Mouse (Mus musculus): ENCODE measurements around the gene Inpp5a.

The Inpp5a gene

DNA sequence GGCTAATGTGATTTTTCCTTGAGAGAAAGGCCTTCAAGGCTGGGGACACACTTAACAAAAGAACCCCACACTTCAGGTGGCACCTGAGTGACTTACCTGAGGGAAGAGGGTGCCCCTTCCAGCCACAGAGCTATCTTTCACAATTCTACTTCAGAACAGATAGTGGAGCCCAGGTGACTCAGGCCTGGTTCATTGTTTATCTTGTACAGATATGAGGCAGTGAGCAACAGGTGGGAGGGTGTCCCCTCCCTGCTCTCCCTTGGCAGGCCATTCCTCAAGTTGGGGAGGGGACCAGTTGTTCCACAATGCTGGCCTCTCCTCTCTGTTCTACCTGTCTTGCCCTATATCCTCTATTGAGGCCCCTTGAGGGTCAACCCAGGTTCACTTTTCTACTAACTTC is 17.5 kb upstream of the Inpp5a start:
- in situ Hi-C loops (cut with MboI), result no loop called here

GRCm38 (mm10) chr7:139377381-139377780 is 11.5 kb upstream of the Inpp5a start:
- in situ Hi-C loops (cut with MboI), result no loop called here

- in situ Hi-C loops (cut with MboI), result no loop called here
These were observed 10.6 kb upstream of the Inpp5a start for GRCm38 (mm10) chr7:139378355-139378754.

DNA sequence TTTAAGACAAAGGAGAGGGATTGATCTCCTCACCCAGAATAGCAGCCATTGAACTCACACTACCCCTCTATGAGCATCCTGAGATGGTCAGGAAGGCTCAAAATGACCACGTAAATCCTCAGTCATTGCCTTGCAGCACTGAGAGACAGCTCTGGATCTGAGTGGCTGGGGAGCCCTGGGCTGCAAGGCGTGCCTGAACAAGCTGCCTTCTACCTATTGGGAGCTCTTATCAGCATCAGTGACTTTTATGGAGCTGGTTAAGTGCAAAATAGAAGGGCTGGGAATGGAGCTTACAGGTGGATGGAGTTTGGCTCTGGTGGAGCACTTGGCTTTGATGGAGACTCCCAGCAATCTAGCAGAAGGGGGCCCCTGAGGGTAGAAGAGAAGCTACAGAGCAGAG is 9.2 kb upstream of the Inpp5a start:
- in situ Hi-C loops (cut with MboI), result no loop called here

GRCm38 (mm10) chr7:139380225-139380624 is 8.7 kb upstream of the Inpp5a start:
- in situ Hi-C loops (cut with MboI), result no loop called here

GRCm38 (mm10) chr7:139381877-139382276 is 7.0 kb upstream of the Inpp5a start:
- in situ Hi-C loops (cut with MboI), result no loop called here

DNA sequence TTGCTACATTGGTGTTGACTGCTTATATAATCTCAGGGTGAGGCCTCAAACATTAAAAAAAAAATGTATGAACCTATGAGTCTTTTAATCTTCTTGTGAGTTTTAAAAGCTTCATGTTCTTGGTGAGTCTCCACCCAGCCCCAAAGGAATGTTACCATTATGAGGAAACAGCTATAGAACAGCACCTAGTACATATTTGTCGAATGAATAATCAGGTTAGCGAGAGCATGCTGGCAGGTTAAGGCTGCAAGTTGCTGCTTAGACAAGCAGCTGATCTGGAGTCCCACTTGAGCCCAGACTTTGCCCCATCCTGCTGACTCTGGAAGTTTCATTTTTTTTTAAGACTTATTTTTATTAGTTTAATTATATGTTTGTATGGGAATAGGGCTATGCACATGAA is 6.1 kb upstream of the Inpp5a start:
- in situ Hi-C loops (cut with MboI), result no loop called here

GRCm38 (mm10) chr7:139384500-139384899 is 4.4 kb upstream of the Inpp5a start:
- in situ Hi-C loops (cut with MboI), result no loop called here

- in situ Hi-C loops (cut with MboI), result no loop called here
These were observed 3.9 kb upstream of the Inpp5a start for GRCm38 (mm10) chr7:139384916-139385530.

DNA sequence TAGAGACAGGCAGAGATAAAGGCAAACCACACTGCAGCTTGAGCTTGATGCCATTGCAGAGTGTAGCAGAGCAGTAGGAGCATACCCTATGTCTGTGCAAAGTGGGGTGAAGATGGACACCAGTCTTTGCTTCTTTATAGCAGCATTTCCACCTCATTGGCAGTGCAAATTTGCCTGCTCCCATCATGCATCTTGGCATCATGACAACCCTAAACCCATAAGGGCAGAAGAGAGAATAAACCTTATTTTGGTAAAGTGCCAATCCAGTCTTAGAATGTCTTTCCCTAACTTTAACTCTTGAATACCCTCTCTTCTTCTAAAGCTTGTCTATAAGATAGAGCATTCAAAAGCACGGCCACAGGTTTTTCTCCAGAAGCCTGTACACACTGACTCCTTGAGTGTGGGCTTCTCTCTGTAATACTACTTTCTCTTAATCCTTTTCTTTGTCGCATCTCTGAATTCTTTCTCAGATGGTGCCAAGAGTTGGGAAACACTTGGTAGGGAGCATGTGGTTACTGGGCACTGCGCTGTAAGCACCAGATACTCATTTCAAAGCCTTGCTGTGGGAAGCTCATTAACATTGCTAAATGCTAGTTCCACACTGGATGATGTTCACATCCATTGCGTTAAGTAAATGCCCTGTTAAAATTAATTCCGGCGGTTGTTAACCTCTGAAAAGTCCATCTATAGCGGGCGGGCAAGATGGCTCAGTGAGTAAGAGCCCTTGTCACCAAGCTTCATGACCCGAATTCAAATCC is 1.8 kb upstream of the Inpp5a start:
- in situ Hi-C loops (cut with MboI), result no loop called here

DNA sequence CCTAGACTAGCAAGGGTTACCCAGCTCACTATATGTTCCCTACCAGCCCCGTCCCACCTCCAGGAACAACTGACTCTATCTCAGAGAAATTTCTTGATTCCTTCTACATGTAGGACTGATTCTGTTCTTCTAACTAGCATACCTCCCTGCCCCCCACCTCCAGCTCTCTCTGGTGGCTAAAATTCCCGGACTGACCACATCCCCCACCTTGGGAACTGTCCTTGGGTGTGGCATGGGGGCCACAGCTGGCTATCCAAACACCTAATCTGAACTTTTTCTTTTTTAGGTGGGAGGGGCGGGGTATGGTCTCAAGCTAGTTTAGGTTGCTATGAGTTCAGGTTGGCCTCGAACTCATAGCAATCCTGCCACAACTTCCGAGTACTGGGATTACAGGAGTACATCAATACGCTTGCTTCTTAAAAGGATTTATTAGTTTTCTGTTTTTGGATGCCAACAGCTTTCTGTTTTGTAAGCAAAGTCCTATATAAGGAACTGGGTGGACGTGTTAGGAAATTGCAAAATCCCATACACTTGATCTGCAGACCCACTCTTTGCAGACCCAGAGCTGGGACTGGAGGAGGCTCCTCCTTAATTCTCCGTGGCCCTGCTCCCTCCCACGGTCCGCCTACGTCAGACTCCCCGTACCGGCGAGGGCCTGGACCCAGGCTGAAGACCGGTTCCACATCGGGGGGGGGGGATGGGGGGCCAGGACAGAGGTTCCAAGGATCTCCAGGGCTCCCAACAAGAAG is 814 bp upstream of the Inpp5a start:
- in situ Hi-C loops (cut with MboI), result no loop called here

DNA sequence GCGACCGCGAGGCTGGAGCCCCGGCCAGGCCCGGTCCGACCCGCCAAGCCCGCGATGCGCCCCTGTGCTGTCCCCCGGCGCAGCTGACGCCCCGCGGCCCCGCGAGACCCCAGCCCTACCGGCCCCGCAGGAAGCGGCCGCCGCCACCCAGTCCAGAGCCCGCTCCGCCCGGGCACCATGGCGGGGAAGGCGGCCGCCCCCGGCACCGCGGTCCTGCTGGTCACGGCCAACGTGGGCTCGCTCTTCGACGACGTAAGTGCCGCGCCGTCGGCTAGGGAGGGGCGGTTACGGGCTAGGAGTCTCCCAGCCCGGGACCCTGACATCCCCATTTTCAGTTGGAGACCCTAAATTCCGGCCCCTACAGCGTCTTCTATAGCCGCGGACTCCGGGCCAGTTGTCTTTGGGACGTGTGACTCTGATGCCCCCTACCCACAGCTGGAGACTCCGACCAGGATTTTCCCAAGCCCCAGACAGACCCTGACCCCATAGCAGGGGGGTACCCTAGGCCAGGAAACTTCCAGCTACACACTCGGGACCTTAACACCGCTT is 378 bp downstream of the Inpp5a start:
- in situ Hi-C loops (cut with MboI), result no loop called here

DNA sequence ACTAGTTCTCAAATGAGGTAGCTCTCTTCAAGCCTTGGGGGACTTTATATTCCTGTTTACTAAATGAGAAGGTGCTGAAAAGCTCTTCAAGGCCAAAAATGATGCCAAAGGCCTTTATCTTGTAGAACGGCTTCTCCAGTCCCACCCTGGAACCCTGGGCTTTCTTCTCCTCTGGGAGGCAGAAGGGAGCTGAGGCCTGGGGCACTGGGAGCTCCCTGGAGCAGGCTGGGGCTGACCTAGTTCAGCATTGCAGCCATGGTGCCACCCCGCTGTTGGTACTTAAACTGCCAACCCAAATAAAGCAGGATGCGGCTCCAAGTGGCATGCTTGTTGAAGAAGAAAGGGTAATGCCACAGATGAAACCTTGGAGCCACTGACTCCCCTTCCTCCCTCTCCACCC is 1.5 kb downstream of the Inpp5a start:
- in situ Hi-C loops (cut with MboI), result no loop called here

DNA sequence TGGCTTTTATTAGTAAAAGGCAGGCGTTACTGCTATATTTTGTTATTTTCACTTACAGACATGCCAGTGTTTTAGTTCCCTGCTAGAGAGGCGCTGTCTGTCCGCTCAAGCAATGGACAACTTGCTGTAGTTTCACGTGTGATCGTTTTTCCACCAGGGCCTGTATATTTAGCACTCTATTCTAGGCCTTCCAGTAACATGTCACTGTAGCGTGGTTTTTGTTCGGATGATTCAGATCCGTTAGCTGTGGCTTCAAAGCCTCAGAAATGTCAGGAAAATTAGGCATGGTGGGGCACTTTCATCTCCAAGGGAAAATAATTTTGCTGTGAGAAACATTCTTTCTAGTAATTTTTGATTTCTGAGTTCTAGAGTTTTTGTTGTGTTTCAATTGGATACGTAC is 2.0 kb downstream of the Inpp5a start:
- in situ Hi-C loops (cut with MboI), result no loop called here

DNA sequence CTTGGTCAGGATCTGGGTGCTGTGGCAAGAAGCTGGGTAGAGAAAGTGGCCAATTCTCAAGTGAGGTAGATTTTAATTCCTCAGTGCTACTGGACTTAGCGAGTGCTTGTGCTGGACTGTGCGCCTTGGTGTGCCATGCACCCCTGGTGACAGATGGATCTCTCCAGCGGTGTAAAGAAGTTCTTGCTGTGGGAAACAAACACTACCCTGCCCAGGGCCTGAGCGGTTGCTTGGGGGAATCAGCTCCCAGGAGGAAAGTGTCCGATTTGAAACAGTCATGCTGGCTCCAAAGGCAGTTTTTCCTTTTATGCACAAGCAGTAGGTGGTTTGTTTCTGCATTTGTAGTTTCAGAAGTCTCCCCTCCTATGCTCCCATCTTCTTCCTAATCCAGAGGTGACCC is 2.8 kb downstream of the Inpp5a start:
- in situ Hi-C loops (cut with MboI), result no loop called here

- in situ Hi-C loops (cut with MboI), result no loop called here
These were observed 3.2 kb downstream of the Inpp5a start for GRCm38 (mm10) chr7:139392106-139392505.

DNA sequence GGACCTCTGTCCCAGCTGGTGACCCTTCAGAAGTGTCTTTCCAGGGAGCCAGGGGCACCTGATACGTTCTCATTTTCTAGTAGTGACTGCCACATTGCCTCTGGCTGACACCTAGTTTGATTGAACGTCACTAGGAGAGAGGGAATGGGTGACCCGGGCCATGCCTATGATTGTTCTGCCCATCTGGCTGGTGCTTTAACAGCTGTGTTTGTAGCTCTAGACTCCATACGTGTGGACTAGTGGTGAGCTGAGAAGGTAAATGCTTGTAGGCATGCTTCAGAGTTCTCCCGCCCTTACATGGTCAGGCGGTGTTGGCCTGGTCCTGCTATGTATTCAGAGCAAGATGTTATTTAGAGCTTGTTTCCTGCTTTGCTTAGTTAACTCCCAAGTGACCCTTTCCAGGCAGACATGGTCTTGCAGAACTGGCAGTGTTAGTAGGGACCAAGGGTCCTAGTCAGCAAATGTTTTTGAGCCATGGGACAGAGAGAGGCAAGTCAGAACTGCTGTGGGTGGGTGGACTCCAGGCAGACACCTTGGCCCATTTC is 3.9 kb downstream of the Inpp5a start:
- in situ Hi-C loops (cut with MboI), result no loop called here

- in situ Hi-C loops (cut with MboI), result no loop called here
These were observed 8.6 kb downstream of the Inpp5a start for GRCm38 (mm10) chr7:139397521-139397920.

GRCm38 (mm10) chr7:139398111-139398510 is 9.2 kb downstream of the Inpp5a start:
- in situ Hi-C loops (cut with MboI), result no loop called here

DNA sequence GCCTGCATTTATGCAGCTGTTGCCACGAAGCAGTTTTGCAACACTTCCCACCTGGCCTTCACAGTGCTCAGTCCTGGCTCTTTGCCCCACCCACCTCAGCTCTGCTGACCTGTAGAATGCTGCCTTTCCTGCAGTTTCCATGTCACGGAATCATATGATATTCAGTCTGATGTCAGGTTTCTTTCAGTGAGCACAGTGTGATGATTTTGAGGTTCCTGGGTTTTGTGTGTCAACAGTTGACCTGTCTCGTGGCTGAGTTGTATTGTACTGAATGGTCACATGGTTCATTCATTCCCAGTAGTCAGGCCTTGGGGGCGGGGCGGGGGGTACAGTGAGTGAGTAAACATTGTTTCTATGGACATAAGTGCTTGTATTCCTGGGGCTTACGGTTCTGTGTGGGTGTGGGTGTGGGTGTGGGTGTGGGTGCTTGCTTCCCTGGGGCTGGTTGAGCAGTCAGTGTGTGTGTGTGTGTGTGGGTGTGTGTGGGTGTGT is 9.7 kb downstream of the Inpp5a start:
- in situ Hi-C loops (cut with MboI), result no loop called here

DNA sequence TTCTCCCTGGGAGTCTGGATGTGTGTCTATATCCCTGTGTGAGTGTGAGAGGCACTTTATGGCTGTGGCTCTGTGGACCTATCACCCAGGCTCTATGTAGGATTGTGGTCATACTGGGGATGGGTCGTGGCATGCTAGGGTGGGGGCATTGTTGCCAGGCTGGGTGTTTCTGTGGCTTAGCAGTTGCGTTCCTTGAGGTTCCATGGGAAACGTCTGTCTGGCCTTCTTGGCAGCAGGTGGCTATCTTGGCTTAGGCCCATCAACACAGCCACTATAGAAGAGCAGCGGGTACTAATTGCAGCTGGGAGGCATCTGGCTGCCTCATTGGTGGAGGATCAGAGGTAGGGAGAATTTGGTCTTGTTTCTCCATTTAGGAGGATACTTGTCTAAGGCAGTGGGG is 10.7 kb downstream of the Inpp5a start:
- in situ Hi-C loops (cut with MboI), result no loop called here

- in situ Hi-C loops (cut with MboI), result no loop called here
These were observed 11.2 kb downstream of the Inpp5a start for GRCm38 (mm10) chr7:139399977-139400685.

All from mature B cell (primary cell).